Mouse (Mus musculus) C2C12 (cell line): ENCODE measurements around the gene Knstrn.

Source experiments
- CEBPB ChIP-seq: IDR thresholded peaks from one replicate; pipeline ENCODE4 v1.6.1; 2011; ENCODE audit warnings: low read depth, mild to moderate bottlenecking, control low read depth, moderate library complexity
- CTCF ChIP-seq: IDR thresholded peaks from one replicate; pipeline ENCODE4 v1.5.1; 2011; ENCODE audit not compliant: control insufficient read depth, insufficient read depth, insufficient read length
- MAX ChIP-seq: IDR thresholded peaks from one replicate; pipeline ENCODE4 v1.6.1; 2011; ENCODE audit warnings: mild to moderate bottlenecking, control low read depth

DNA sequence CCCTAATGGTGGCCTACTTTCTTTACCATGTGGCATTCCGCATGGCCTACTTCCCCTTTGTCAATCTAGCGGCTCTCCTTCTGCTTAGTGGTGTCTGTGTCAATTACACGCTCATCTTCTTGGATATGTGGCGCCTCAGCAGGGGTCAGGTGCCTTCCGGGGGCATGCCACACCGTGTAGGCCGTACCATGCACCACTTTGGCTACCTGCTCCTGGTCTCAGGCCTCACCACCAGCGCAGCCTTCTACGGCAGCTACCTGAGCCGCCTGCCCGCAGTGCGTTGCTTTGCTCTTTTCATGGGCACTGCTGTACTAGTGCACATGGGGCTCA, 23.6 kb upstream of the Knstrn start:
- TF ChIP-seq CTCF (no peak), MAX (no peak), CEBPB (no peak)
